Mouse (Mus musculus): ENCODE results near the gene Plppr3.

- TF ChIP-seq CTCF (IDR thresholded peaks at IDR 0.05; ENCODE audit: borderline replicate concordance, insufficient read depth, low read length) (no peak), POLR2A (IDR thresholded peaks at IDR 0.05; ENCODE audit: low read depth, low read length) (no peak)
These were observed 24.3 kb downstream of the Plppr3 start for GRCm38 (mm10) chr10:79849941-79850628.
